Mouse (Mus musculus) central nervous system, embryonic 14 days (tissue): ENCODE measurements around the gene Mast1. TPM values are rescaled to one million over a fixed set of nuclear protein-coding genes. Genes with fewer than 3 reads are reported as not detected.

Source experiments
- polyA plus RNA-seq: library from polyadenylated mRNA; depleted of rRNA; stranded (reverse); fragments of >200 nt; gene quantifications from 2 replicates; pipeline ENCODE4 v1.2.3, GENCODE M21; 2012; rRNA removed

The Mast1 gene
- 104 and 112 TPM in 2 replicates for polyA plus RNA-seq

GRCm38 (mm10) chr8:84936962-84937546 lies at the start of gene Mast1:
Mast1 (minus strand) TSS chr8:84937359.

GRCm38 (mm10) chr8:84978248-84978940 lies 41.2 kb upstream of the Mast1 start, which contains the start of gene Junb:
Junb (minus strand) TSS chr8:84978718.

GRCm38 (mm10) chr8:84969241-84970134 lies 32.3 kb upstream of the Mast1 start, which contains the start of the genes Gm49661, Prdx2 and Rnaseh2a:
Gm49661 (minus strand) TSS chr8:84969433.
Prdx2 (plus strand) TSS chr8:84969587.
Rnaseh2a (minus strand) TSS chr8:84969767.

GRCm38 (mm10) chr8:84946528-84947240 lies 9.5 kb upstream of the Mast1 start, which contains the start of gene Rtbdn:
Rtbdn (plus strand) TSS chr8:84946991.

GRCm38 (mm10) chr8:84908421-84909161 lies 28.6 kb downstream of the Mast1 start, which contains the start of gene Dnase2a:
Dnase2a (plus strand) TSS chr8:84908560.

GRCm38 (mm10) chr8:84901752-84902151 lies 35.4 kb downstream of the Mast1 start, which contains the start of gene Klf1:
Klf1 (plus strand) TSS chr8:84901928.

GRCm38 (mm10) chr8:84893709-84894134 lies 43.4 kb downstream of the Mast1 start, which contains the start of gene Gcdh:
Gcdh (minus strand) TSS chr8:84893921.

GRCm38 (mm10) chr8:84871376-84872308 lies 65.5 kb downstream of the Mast1 start, which contains the start of gene Syce2:
Syce2 (plus strand) TSS chr8:84872111.

Other genes with a start within 250 kb of the Mast1 start
- 69.1 and 73.5 TPM in 2 replicates for gene Nacc1, start 249.5 kb downstream of the Mast1 start, polyA plus RNA-seq
- gene Lyl1, start 235.9 kb downstream of the Mast1 start, polyA plus RNA-seq: 4.1 and 5.3 TPM in 2 replicates
- gene G430095P16Rik, start 214.4 kb downstream of the Mast1 start, polyA plus RNA-seq: 1.8 TPM in 2 replicates
- 53.5 and 59.2 TPM in 2 replicates for gene Nfix, start 137.0 kb downstream of the Mast1 start, polyA plus RNA-seq
- gene Dand5, start 114.5 kb downstream of the Mast1 start, polyA plus RNA-seq: 8.7 and 9.3 TPM in 2 replicates
- 37.6 and 41.9 TPM in 2 replicates for gene Gadd45gip1, start 105.8 kb downstream of the Mast1 start, polyA plus RNA-seq
- gene Rad23a, start 96.7 kb downstream of the Mast1 start, polyA plus RNA-seq: 66.8 and 71.5 TPM in 2 replicates
- 455 and 581 TPM in 2 replicates for gene Calr, start 90.4 kb downstream of the Mast1 start, polyA plus RNA-seq
- gene Farsa, start 80.4 kb downstream of the Mast1 start, polyA plus RNA-seq: 123 and 124 TPM in 2 replicates
- gene Syce2, start 65.2 kb downstream of the Mast1 start, polyA plus RNA-seq: 26.9 and 31.5 TPM in 2 replicates
- gene Gcdh, start 43.4 kb downstream of the Mast1 start, polyA plus RNA-seq: 57.8 and 58.3 TPM in 2 replicates
- gene Klf1, start 35.4 kb downstream of the Mast1 start, polyA plus RNA-seq: 0.66 and 0.96 TPM in 2 replicates
- 6.6 and 7.6 TPM in 2 replicates for gene Dnase2a, start 28.8 kb downstream of the Mast1 start, polyA plus RNA-seq
- gene Rtbdn, start 9.6 kb upstream of the Mast1 start, polyA plus RNA-seq: 6.7 TPM in 2 replicates
- gene Gm49661, start 32.1 kb upstream of the Mast1 start, polyA plus RNA-seq: 0.32 TPM in 1 of 2 replicates, not detected in the other
- 811 and 935 TPM in 2 replicates for gene Prdx2, start 32.2 kb upstream of the Mast1 start, polyA plus RNA-seq
- 58.0 and 61.0 TPM in 2 replicates for gene Rnaseh2a, start 32.4 kb upstream of the Mast1 start, polyA plus RNA-seq
- gene Junb, start 41.4 kb upstream of the Mast1 start, polyA plus RNA-seq: 7.7 and 9.6 TPM in 2 replicates
- 27.3 and 30.0 TPM in 2 replicates for gene Hook2, start 53.2 kb upstream of the Mast1 start, polyA plus RNA-seq
- 0.06 TPM in 2 replicates for gene Best2, start 77.2 kb upstream of the Mast1 start, polyA plus RNA-seq
- 218 and 232 TPM in 2 replicates for gene Asna1, start 87.9 kb upstream of the Mast1 start, polyA plus RNA-seq
- 208 and 219 TPM in 2 replicates for gene Trir, start 89.5 kb upstream of the Mast1 start, polyA plus RNA-seq
- 104 and 108 TPM in 2 replicates for gene Tnpo2, start 99.6 kb upstream of the Mast1 start, polyA plus RNA-seq
- 84.0 and 96.1 TPM in 2 replicates for gene Fbxw9, start 122.7 kb upstream of the Mast1 start, polyA plus RNA-seq
- 0.70 and 0.73 TPM in 2 replicates for gene Gm5741, start 130.6 kb upstream of the Mast1 start, polyA plus RNA-seq
- 71.7 and 73.4 TPM in 2 replicates for gene Dhps, start 134.4 kb upstream of the Mast1 start, polyA plus RNA-seq
- 105 and 110 TPM in 2 replicates for gene Wdr83os, start 143.4 kb upstream of the Mast1 start, polyA plus RNA-seq
- gene Wdr83, start 143.9 kb upstream of the Mast1 start, polyA plus RNA-seq: 84.9 and 89.1 TPM in 2 replicates
- 20.3 and 26.4 TPM in 2 replicates for gene Man2b1, start 145.9 kb upstream of the Mast1 start, polyA plus RNA-seq
- gene Zfp791, start 185.7 kb upstream of the Mast1 start, polyA plus RNA-seq: 2.5 and 3.0 TPM in 2 replicates
- gene Cks1brt, start 214.6 kb upstream of the Mast1 start, polyA plus RNA-seq: not detected in 2 replicates